Mouse (Mus musculus) hindbrain, embryonic 12.5 days (tissue): ENCODE measurements around the gene Slc2a9. TPM values are rescaled to one million over a fixed set of nuclear protein-coding genes. Genes with fewer than 3 reads are reported as not detected.

Experiments used
- polyA plus RNA-seq: library from polyadenylated mRNA; unstranded; fragments of >200 nt; fragmentation: Nextera tagmentation; extraction: Ambion mirVana; gene quantifications from 2 replicates; pipeline ENCODE4 v1.2.1, GENCODE M21; 2016

Gene Slc2a9
- polyA plus RNA-seq, 1 experiment from 2014 or later = 0.15 TPM

Other genes starting within 250 kb of the Slc2a9 start
- 85.4 and 90.4 TPM in 2 replicates for gene Tmem128, start 243.0 kb downstream of the Slc2a9 start, polyA plus RNA-seq
- 0.48 TPM in 1 of 2 replicates, not detected in the other for gene Otop1, start 227.2 kb downstream of the Slc2a9 start, polyA plus RNA-seq
- gene Drd5, start 183.8 kb downstream of the Slc2a9 start, polyA plus RNA-seq = 0.09 and 0.14 TPM in 2 replicates
- 160 and 167 TPM in 2 replicates for gene Wdr1, start 60.1 kb upstream of the Slc2a9 start, polyA plus RNA-seq
- 44.6 and 46.5 TPM in 2 replicates for gene Zfp518b, start 181.7 kb upstream of the Slc2a9 start, polyA plus RNA-seq